Mouse (Mus musculus) CH12.LX (cell line): ENCODE results near the gene Ubxn7. TPM values are rescaled to one million over a fixed set of nuclear protein-coding genes. Genes with fewer than 3 reads are reported as not detected.

ENCODE experiments used
- DNase-seq: peaks from one replicate; pipeline ENCODE4 v3.0.0-alpha.2; 2013; ENCODE audit errors: extremely low read depth
- H3K27ac ChIP-seq: 2 replicates; pipeline ENCODE4 v1.5.1; 2012; ENCODE audit warnings: low read depth, mild to moderate bottlenecking, control low read depth, moderate library complexity; ENCODE audit not compliant: insufficient read depth
- H3K27me3 ChIP-seq: replicated peaks from 2 replicates; pipeline ENCODE3; 2012; ENCODE audit warnings: inconsistent platforms
- H3K36me3 ChIP-seq, 2 experiments: replicated peaks in 1 of 2; 2 replicates each; pipeline versions ENCODE3 to v1.6.1; 2012; ENCODE audit warnings: inconsistent platforms in 1 of 2, low read length in 1 of 2, mild to moderate bottlenecking in 1 of 2, mixed read lengths in 1 of 2, moderate library complexity in 1 of 2; ENCODE audit not compliant: control insufficient read depth in 1 of 2, insufficient read depth in 1 of 2
- H3K4me1 ChIP-seq, 2 experiments: 2 replicates each; pipeline ENCODE4 v1.6.1; 2012; ENCODE audit warnings: inconsistent platforms in 1 of 2, moderate library complexity in 1 of 2; ENCODE audit not compliant: insufficient read depth in 2 of 2, control insufficient read depth in 1 of 2
- H3K4me2 ChIP-seq: 2 replicates; pipeline ENCODE4 v1.6.1; 2012; ENCODE audit warnings: low read depth, mild to moderate bottlenecking, control low read depth; ENCODE audit not compliant: poor library complexity, insufficient read depth, severe bottlenecking
- H3K4me3 ChIP-seq, 3 experiments: fragments of 150-350 bp in 1 of 3; sonication (generic) in 1 of 3; replicated peaks in 1 of 3; 2 replicates each; pipeline versions ENCODE3 to v1.5.1; 2011 to 2012; ENCODE audit warnings: low read depth in 2 of 3, low read length in 2 of 3, mild to moderate bottlenecking in 2 of 3, moderate library complexity in 2 of 3, control low read depth in 1 of 3, improper control_type of control experiment in 1 of 3, inconsistent platforms in 1 of 3, mixed read lengths in 1 of 3; ENCODE audit not compliant: poor library complexity in 1 of 3
- H3K79me2 ChIP-seq: replicated peaks from 2 replicates; pipeline ENCODE4 v1.6.1; 2012; ENCODE audit warnings: mild to moderate bottlenecking, moderate library complexity; ENCODE audit not compliant: control insufficient read depth, poor library complexity, insufficient read depth, severe bottlenecking; ENCODE audit errors: extremely low read depth
- H3K9ac ChIP-seq: 2 replicates; pipeline ENCODE4 v1.6.1; 2012; ENCODE audit warnings: low read depth, mild to moderate bottlenecking, control low read depth, moderate library complexity; ENCODE audit not compliant: insufficient read depth
- H3K9me3 ChIP-seq: replicated peaks from 2 replicates; pipeline ENCODE3; 2012; ENCODE audit warnings: low read length, inconsistent platforms, mixed read lengths
- BHLHE40 ChIP-seq: IDR thresholded peaks from 2 replicates; pipeline ENCODE4 v1.6.1; 2011; ENCODE audit warnings: mild to moderate bottlenecking, low read depth, low read length, improper control_type of control experiment
- CHD2 ChIP-seq: IDR thresholded peaks from 2 replicates; pipeline ENCODE4 v1.6.1; 2011; ENCODE audit warnings: low read length, improper control_type of control experiment
- CTCF ChIP-seq, 2 experiments: IDR thresholded peaks in 1 of 2; conservative IDR thresholded peaks in 1 of 2; 2 replicates each; pipeline ENCODE4 v1.5.1; 2011 to 2012; ENCODE audit warnings: low read depth in 2 of 2, low read length in 2 of 2, improper control_type of control experiment in 1 of 2, inconsistent platforms in 1 of 2, mild to moderate bottlenecking in 1 of 2, moderate library complexity in 1 of 2
- EP300 ChIP-seq: IDR thresholded peaks from 2 replicates; pipeline ENCODE4 v1.6.1; 2011; ENCODE audit warnings: low read length, improper control_type of control experiment
- HCFC1 ChIP-seq: IDR thresholded peaks from 2 replicates; pipeline ENCODE4 v1.6.1; 2012; ENCODE audit warnings: low read depth, mild to moderate bottlenecking, inconsistent platforms, low read length, improper control_type of control experiment
- JUND ChIP-seq: conservative IDR thresholded peaks from 2 replicates; pipeline ENCODE4 v1.6.1; 2011; ENCODE audit warnings: low read depth, low read length, improper control_type of control experiment
- KAT2A ChIP-seq: IDR thresholded peaks from 2 replicates; pipeline ENCODE4 v1.6.1; 2012; ENCODE audit warnings: low read length, improper control_type of control experiment, inconsistent platforms; ENCODE audit not compliant: insufficient replicate concordance
- MAFK ChIP-seq: IDR thresholded peaks from 2 replicates; pipeline ENCODE4 v1.6.1; 2011; ENCODE audit warnings: low read length, improper control_type of control experiment; ENCODE audit not compliant: insufficient replicate concordance
- MXI1 ChIP-seq: IDR thresholded peaks from 2 replicates; pipeline ENCODE4 v1.6.1; 2011; ENCODE audit warnings: mild to moderate bottlenecking, low read depth, low read length, improper control_type of control experiment
- NRF1 ChIP-seq: IDR thresholded peaks from 2 replicates; pipeline ENCODE4 v1.6.1; 2014; ENCODE audit warnings: low read depth, mild to moderate bottlenecking, inconsistent platforms, low read length, improper control_type of control experiment, moderate library complexity
- POLR2A ChIP-seq: IDR thresholded peaks from 2 replicates; pipeline ENCODE4 v1.6.1; 2011; ENCODE audit warnings: low read depth, mild to moderate bottlenecking, improper control_type of control experiment, low read length
- POLR2AphosphoS2 ChIP-seq: IDR thresholded peaks from 2 replicates; pipeline ENCODE4 v1.6.1; 2011; ENCODE audit warnings: low read depth, low read length, improper control_type of control experiment
- RCOR1 ChIP-seq: conservative IDR thresholded peaks from 2 replicates; pipeline ENCODE4 v1.6.1; 2012; ENCODE audit warnings: low read depth, mild to moderate bottlenecking, inconsistent platforms, low read length, improper control_type of control experiment
- SIN3A ChIP-seq: IDR thresholded peaks from 2 replicates; pipeline ENCODE4 v1.6.1; 2012; ENCODE audit warnings: low read length, improper control_type of control experiment, inconsistent platforms
- TBP ChIP-seq: conservative IDR thresholded peaks from 2 replicates; pipeline ENCODE4 v1.6.1; 2011; ENCODE audit warnings: low read depth, low read length, improper control_type of control experiment
- USF2 ChIP-seq: conservative IDR thresholded peaks from 2 replicates; pipeline ENCODE4 v1.6.1; 2011; ENCODE audit warnings: low read depth, low read length, improper control_type of control experiment
- ZNF384 ChIP-seq: IDR thresholded peaks from 2 replicates; pipeline ENCODE4 v1.6.1; 2012; ENCODE audit warnings: low read depth, low read length, improper control_type of control experiment, inconsistent platforms
- dilution Hi-C: fragments of 300-500 bp; cut with MboI; formaldehyde crosslinking; loops from 2 replicates; pipeline ENCODE4 v1.14.3; 2020; ENCODE audit warnings: low sequenced_read_pairs; ENCODE audit not compliant: extremely low pct_unique_long_range_greater_than_20kb, extremely low pct_ligation_motif_present
- in situ Hi-C: fragments of 300-500 bp; cut with MboI; formaldehyde crosslinking; loops from 3 replicates; pipeline ENCODE4 v1.14.3; 2019; ENCODE audit warnings: low sequenced_read_pairs, low pct_ligation_motif_present, low pct_unique_long_range_greater_than_20kb, mixed read lengths
- polyA plus RNA-seq: library from polyadenylated mRNA; unstranded; fragments of >175 nt; gene quantifications from 2 replicates; pipeline ENCODE4 v1.2.1, GENCODE M21; 2012; ENCODE audit warnings: low read depth; ENCODE audit not compliant: insufficient read length
- total RNA-seq, 2 experiments: library from RNA; depleted of rRNA; stranded (reverse); fragments of 300-350 nt in 1 of 2; fragments of >200 nt in 1 of 2; gene quantifications; 2 replicates each; pipeline ENCODE4 v1.2.3; 2012 to 2014

Ubxn7 gene
- total and polyA plus RNA-seq, 3 experiments: 25.7 to 32.8 (median 26.8) TPM

GRCm38 (mm10) chr16:32336026-32336780 lies 4.1 kb downstream of the Ubxn7 start:
- Histone ChIP-seq H3K9ac (no peak overlapping the region), H3K4me2 (no peak overlapping the region), H3K4me1 (peaks cover 5 to 60% of the 10 kb centered on the region in 2 experiments; a peak in 3 of 4 replicates), H3K4me3 (no peak overlapping the region), H3K27ac (no peak overlapping the region), H3K9me3 (no peaks in the 10 kb centered on the region), H3K79me2 (peaks cover 76% of the 10 kb centered on the region), H3K36me3 (peaks cover 0 to 12% of the 10 kb centered on the region in 2 experiments), H3K27me3 (no peaks in the 10 kb centered on the region)
- dilution Hi-C loops: no loop called here
- TF ChIP-seq TBP (no peak), USF2 (no peak), ZNF384 (no peak), CTCF (conservative IDR thresholded peaks at IDR 0.05 in 1 of 2, IDR thresholded peaks at IDR 0.05 in 1 of 2; ENCODE audit: low read depth in 2 of 2, low read length in 2 of 2) (no peak), CHD2 (no peak), EP300 (no peak), POLR2A (no peak), BHLHE40 (no peak)
- in situ Hi-C loops: no loop called here
- no peak for DNase-seq

- in situ Hi-C loops (no loop called here), dilution Hi-C loops (no loop called here)
- Histone ChIP-seq H3K27ac (no peak overlapping the region), H3K36me3 (peaks cover 0 to 12% of the 10 kb centered on the region in 2 experiments), H3K9me3 (no peaks in the 10 kb centered on the region), H3K4me3 (no peak overlapping the region), H3K4me1 (peaks cover 5 to 62% of the 10 kb centered on the region in 2 experiments; a peak in 3 of 4 replicates), H3K27me3 (no peaks in the 10 kb centered on the region), H3K79me2 (peaks cover 80% of the 10 kb centered on the region), H3K4me2 (no peak overlapping the region), H3K9ac (no peak overlapping the region)
- DNase-seq: no peak
- TF ChIP-seq RCOR1: no peak
- no peak for TF ChIP-seq MAFK
- no peak for TF ChIP-seq NRF1
- no peak for TF ChIP-seq SIN3A
- no peak for TF ChIP-seq POLR2AphosphoS2
- TF ChIP-seq HCFC1: no peak
Observed at GRCm38 (mm10) chr16:32337001-32337400, 4.9 kb downstream of the Ubxn7 start.

GRCm38 (mm10) chr16:32340451-32340850 lies 8.4 kb downstream of the Ubxn7 start:
- TF ChIP-seq JUND (no peak), POLR2A (no peak), MXI1 (no peak), BHLHE40 (no peak), KAT2A (no peak)
- Histone ChIP-seq H3K9me3 (no peaks in the 10 kb centered on the region), H3K4me2 (no peak overlapping the region), H3K27ac (no peak overlapping the region), H3K27me3 (no peaks in the 10 kb centered on the region), H3K36me3 (peaks cover 0 to 11% of the 10 kb centered on the region in 2 experiments), H3K4me1 (peaks cover 6 to 59% of the 10 kb centered on the region in 2 experiments), H3K79me2 (peaks cover 70% of the 10 kb centered on the region), H3K9ac (no peak overlapping the region), H3K4me3 (no peak overlapping the region)
- in situ Hi-C loops: no loop called here
- dilution Hi-C loops: no loop called here
- DNase-seq: no peak
